Mouse (Mus musculus): ENCODE data around the gene Mustn1.

The Mustn1 gene

DNA sequence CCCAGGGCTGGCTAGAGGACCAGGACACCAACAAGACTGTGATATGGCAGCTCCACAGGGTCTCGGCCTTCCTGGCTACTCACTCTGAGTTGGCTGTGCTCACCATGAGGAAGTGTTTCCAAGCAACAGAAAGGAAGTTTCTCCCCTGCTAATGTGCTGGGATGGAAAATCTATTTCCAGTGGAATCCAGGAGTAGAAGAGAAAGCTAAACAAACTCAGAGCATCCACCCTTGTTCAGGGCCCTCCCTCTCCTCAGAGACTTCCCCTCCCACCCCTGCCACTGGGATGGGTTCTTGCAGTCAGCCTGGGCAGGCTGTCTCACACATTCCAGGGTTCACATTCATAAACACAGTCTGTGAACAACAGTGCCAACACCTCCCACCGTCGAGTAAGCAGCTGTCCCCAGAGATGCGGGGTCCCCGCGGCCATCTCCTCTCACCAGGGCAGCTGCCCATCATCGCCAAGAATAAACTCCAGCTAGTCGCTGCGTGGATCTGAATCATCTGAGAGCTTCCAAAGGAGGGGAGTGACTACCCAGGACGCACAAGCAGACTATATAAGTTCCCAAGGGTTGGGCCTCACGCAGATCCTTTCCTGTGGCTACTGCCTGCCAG is at the start of gene Mustn1:
Gene Mustn1, plus strand, starts transcription at position 243 of the 614 bp plus-strand sequence.
- no peak for DNase-seq (ENCODE audit: low spot score in 2 of 2)

GRCm38 (mm10) chr14:30837416-30837996 is 41.5 kb upstream of the Mustn1 start:
- peak; percentile 6 to 25 for DNase-seq (ENCODE audit: low spot score in 2 of 2)

GRCm38 (mm10) chr14:30843701-30844100 is 35.3 kb upstream of the Mustn1 start:
- no peak for DNase-seq (ENCODE audit: low spot score in 2 of 2)

DNA sequence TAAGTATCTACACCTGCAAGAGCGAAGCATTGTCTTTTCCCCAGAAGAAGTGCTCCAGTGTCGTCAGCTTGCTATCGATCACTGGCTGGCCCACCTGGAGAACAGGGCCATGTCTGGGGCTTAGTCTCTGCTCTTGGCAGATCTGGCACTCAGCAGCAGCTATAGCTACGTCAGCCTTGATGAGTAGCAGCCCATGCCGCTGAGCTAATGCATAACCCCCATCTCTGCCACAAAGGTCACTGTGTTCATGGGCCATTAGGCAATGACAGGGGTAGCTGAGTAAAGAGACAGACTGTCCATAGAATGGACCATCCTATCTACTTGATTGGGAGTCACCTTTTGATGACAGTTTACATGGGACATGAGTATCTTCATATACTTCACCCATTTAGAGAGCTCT is 28.5 kb upstream of the Mustn1 start:
- DNase-seq (ENCODE audit: low spot score in 2 of 2), result no peak

DNA sequence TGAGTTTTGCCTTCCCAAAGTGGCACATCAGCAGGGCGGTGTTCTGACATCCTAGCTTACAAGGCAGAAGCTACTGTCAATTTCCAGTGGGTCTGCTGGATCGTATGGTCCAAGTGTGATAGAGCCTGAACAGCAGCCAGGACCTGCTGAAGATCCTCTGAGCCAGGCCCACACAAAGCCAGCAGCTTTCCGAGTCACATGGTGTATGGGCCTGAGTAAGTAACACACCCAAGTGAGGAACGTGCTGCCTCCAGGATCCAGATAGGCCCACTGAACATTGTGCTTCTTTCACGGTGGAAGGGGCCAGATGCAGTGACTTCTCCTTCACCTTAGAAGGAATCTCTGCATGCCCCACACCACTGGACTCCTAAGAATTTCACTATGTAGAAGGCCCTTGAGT is 26.7 kb upstream of the Mustn1 start:
- DNase-seq (ENCODE audit: low spot score in 2 of 2), result no peak

- DNase-seq (ENCODE audit: low spot score in 2 of 2), result no peak
Measured at GRCm38 (mm10) chr14:30855316-30855715, 23.7 kb upstream of the Mustn1 start.

DNA sequence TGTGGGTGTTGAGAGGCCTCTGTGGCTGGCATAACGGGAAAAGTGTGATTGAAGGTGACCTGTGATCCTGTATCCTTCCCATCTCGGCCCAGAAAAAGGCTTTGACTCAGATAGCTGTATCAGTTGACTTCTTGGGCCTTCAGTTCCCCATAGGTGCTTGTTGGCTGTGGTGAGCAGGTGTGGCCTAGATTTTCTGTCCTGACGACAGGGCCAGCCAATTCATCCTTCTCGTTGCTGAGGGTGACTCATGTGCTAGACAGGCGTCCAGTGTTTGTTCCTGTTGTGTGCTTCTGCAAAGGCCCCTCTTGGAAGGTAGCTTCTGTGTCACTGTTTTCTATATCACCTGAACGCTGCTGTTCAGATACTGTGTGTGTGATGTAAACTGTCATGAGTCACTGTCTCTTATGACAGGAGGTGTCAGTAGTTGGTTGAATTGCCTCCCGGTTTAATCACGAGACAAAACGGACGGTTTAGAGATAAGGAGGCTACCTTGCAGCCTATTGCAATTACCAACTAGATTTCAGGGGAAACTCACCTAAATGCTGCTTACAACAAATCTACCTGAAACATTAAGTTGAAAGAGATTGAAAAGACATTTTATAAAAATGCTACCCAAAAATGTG is 22.0 kb upstream of the Mustn1 start:
- no peak for DNase-seq (ENCODE audit: low spot score in 2 of 2)

GRCm38 (mm10) chr14:30857990-30858389 is 21.0 kb upstream of the Mustn1 start:
- no peak for DNase-seq (ENCODE audit: low spot score in 2 of 2)

- DNase-seq (ENCODE audit: low spot score in 2 of 2), result no peak
Measured at GRCm38 (mm10) chr14:30861421-30862125, 17.4 kb upstream of the Mustn1 start.

GRCm38 (mm10) chr14:30862368-30862767 is 16.6 kb upstream of the Mustn1 start:
- DNase-seq (ENCODE audit: low spot score in 2 of 2), result no peak

DNA sequence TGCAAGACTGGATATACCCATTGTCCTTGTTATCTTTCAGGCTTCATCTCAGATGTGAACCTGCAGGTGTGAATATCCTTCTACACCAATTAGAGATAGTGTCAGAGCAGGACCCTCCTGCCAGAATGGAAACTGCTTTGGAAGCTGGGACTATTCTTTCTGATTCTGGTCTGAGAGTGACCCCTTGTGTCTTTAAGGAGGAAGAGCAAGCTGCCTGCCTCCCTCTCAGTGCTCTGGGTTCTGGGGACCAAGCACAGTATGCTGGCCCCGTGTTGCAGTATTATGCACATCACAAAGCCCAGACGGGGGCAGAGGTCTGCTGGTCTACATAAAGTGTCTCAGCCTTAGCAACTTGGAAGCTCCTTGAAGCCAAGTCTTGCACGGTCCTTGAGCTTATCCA is 13.7 kb upstream of the Mustn1 start:
- no peak for DNase-seq (ENCODE audit: low spot score in 2 of 2)

DNA sequence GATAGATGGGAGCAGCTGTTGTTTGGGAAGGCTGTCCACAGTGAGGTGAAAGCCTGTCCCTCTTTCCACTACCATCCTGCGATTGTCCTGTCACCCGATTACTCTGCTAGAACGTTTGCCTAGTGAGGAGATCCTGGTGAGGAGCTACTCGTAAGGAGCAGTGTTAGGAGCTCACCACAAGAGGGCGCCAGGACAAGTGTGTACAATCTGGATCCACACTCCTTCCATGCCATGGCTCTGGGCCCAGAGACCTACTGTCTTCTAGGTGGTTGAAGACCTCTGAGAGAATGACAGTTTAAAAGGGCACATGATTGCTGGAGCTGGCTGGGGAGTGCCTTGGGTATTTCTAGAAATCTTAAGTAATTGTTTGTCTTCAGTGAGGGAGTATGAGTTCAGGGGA is 12.0 kb upstream of the Mustn1 start:
- peak; percentile 34 to 56 for DNase-seq (ENCODE audit: low spot score in 2 of 2)

GRCm38 (mm10) chr14:30868826-30869225 is 10.2 kb upstream of the Mustn1 start:
- no peak for DNase-seq (ENCODE audit: low spot score in 2 of 2)

DNA sequence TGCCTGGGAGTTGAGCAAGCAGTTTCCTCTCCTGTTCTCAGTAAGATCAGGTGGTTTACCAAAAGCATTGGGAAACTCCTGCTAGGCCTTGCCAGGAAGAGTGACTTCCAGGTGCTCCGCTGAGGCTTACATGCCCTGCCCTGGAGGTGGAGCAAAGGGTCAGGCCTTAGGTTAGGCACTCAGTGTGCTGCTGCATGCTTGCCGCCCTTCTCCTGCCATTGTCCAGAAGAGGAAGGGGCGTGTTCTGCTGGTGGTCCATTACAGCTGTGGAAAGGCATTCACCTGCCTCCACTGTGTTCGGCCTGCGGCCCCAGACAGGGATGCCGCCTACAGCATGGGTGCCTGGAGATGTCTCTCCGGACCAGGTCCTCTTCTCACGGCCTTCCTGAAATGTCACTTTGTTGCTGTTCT is 9.6 kb upstream of the Mustn1 start:
- no peak for DNase-seq (ENCODE audit: low spot score in 2 of 2)

DNA sequence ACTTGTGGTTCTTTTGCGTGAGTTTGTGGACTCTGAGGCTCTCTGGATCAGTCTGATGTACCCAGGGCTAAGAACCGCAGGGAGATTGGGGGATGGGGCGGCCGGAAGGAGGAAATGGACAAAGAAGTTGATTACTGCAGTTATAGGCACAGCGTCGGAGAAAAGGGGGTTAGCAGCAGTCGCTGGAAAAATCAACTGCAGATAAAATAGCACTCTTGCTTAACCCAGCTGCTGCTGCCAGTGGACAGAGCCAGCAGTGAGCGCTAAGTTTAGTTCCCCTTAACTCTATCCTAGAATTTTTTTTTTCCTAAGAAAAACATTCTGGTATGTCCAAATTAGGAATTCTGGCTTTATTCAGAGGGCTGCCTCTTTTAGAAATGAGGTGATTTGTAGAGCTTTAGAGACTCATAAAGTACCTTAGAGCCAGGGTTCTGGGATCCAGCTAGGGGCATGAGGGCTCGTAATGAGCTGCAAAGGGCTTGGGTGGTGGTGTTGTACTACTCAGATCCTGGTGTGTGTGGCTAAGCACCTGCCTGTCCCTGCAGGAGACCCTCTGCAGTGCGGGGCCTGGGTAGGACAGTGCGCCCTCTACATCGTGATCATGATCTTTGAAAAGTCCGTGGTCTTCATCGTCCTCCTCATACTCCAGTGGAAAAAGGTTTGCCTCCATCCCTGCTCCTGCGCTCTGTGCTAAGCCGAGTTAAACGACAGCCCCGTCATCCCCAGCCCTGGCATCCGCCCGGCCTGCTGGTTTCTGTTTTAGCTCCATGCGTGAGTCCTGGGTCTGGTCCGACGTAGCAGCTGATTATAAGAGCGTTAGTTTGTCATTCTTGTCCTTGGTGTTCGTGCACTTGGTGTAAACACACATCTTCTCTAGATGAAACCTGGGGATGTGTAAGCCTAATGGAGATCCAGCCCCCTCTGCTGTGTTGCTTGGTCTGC is 8.5 kb upstream of the Mustn1 start:
- DNase-seq (ENCODE audit: low spot score in 2 of 2), result no peak

DNA sequence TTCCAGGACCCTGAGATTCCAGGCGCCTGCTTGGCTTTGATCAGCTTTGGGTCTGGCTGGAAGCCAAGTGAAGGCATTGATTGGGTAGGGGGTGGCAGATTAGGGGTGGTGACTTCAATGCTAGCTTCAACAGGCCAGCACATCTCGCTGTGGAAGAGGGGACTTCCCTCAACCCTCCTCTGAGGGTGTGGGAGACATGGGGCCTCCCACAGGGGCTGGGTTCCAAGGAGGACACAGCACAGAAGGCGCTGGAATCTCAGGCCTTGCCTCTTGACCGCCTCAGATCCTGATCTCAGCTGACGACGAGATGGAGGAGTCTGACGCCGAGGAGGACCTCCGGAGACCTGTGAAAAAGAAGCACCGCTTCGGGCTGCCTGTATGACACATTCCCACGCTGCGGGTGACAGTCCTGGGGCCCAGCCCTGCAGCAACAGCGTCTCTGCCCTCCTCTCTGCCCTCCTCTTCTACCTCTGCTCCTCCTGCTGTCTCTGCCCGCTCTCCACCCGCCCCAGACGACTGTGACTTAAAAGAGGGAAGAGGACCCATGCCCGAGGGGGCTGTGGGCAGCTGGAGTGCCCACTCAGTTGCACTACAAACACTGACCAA is 4.8 kb upstream of the Mustn1 start:
- no peak for DNase-seq (ENCODE audit: low spot score in 2 of 2)

- DNase-seq (ENCODE audit: low spot score in 2 of 2), result no peak
Measured at GRCm38 (mm10) chr14:30875130-30875865, 3.7 kb upstream of the Mustn1 start.

GRCm38 (mm10) chr14:30875955-30876354 is 3.0 kb upstream of the Mustn1 start:
- DNase-seq (ENCODE audit: low spot score in 2 of 2), result no peak

- DNase-seq (ENCODE audit: low spot score in 2 of 2), result no peak
Measured at GRCm38 (mm10) chr14:30876451-30876850, 2.5 kb upstream of the Mustn1 start.

GRCm38 (mm10) chr14:30877827-30878226 is 1.2 kb upstream of the Mustn1 start:
- DNase-seq (ENCODE audit: low spot score in 2 of 2), result no peak
